Mouse (Mus musculus) neutrophil, adult 83 days (primary cell): ENCODE measurements around the gene Spred2. TPM values are rescaled to one million over a fixed set of nuclear protein-coding genes. Genes with fewer than 3 reads are reported as not detected.

Experiments
- total RNA-seq, 2 experiments: library from RNA; stranded (reverse); gene quantifications; one replicate each; pipeline ENCODE4 v1.2.4; 2023

Gene Spred2
- total RNA-seq, result 10 to 100 TPM; 15.0 to 15.3 TPM

GRCm38 (mm10) chr11:19923888-19924756 is at the start of gene Spred2:
TSS of gene Spred2 (plus strand) at chr11:19924375.

Other genes with a start within 250 kb of the Spred2 start
- 100 to 1,000 TPM; 386 to 398 TPM for gene Actr2, start 188.5 kb downstream of the Spred2 start, total RNA-seq